Mouse (Mus musculus): Measurements from ENCODE around the gene Ms4a5. TPM values are rescaled to one million over a fixed set of nuclear protein-coding genes. Genes with fewer than 3 reads are reported as not detected.

The Ms4a5 gene
- total and polyA plus RNA-seq, 3 experiments = not detected

GRCm38 (mm10) chr19:11234921-11235735 lies 48.5 kb downstream of the Ms4a5 start:
- Histone ChIP-seq H3K79me2 (ENCODE audit: control insufficient read depth, insufficient read depth, low read length, poor library complexity) (no peaks in the 10 kb centered on the region), H3K27ac (ENCODE audit: control insufficient read depth, low read depth, low read length) (no peak overlapping the region), H3K9ac (ENCODE audit: control insufficient read depth, low read depth, low read length, poor library complexity, severe bottlenecking) (no peak overlapping the region), H3K27me3 (ENCODE audit: control insufficient read depth in 1 of 2, insufficient read depth in 2 of 2, low read length in 2 of 2) (no peaks in the 10 kb centered on the region), H3K36me3 (ENCODE audit: control insufficient read depth in 1 of 2, insufficient read depth in 2 of 2, low read length in 2 of 2) (no peaks in the 10 kb centered on the region), H3K4me3 (ENCODE audit: control insufficient read depth in 1 of 2, insufficient read depth in 1 of 2, low read depth in 2 of 2, low read length in 2 of 2) (no peak overlapping the region), H3K4me1 (ENCODE audit: control insufficient read depth in 1 of 2, insufficient read depth in 2 of 2, low read length in 2 of 2) (no peaks in the 10 kb centered on the region), H3K9me3 (replicated peaks; ENCODE audit: insufficient read depth, low read length) (no peaks in the 10 kb centered on the region)
- TF ChIP-seq MXI1 (IDR thresholded peaks at IDR 0.05; ENCODE audit: low read depth, low read length) (no peak), MYB (IDR thresholded peaks at IDR 0.05; ENCODE audit: low read depth, low read length) (no peak), CHD2 (IDR thresholded peaks at IDR 0.05; ENCODE audit: low read length) (no peak), NRF1 (IDR thresholded peaks at IDR 0.05; ENCODE audit: insufficient read depth, low read depth, low read length, poor library complexity, severe bottlenecking) (no peak), ELF1 (IDR thresholded peaks at IDR 0.05; ENCODE audit: low read depth, low read length) (no peak), SMC3 (IDR thresholded peaks at IDR 0.05; ENCODE audit: low read depth, low read length) (no peak), MAFK (IDR thresholded peaks at IDR 0.05; ENCODE audit: borderline replicate concordance, low read depth, low read length) (no peak), ETS1 (IDR thresholded peaks at IDR 0.05; ENCODE audit: low read depth, low read length) (no peak), BHLHE40 (IDR thresholded peaks at IDR 0.05; ENCODE audit: borderline replicate concordance, low read depth, low read length) (no peak), TBP (IDR thresholded peaks at IDR 0.05; ENCODE audit: low read depth, low read length) (no peak), ZC3H11A (IDR thresholded peaks at IDR 0.05; ENCODE audit: low read depth, low read length) (no peak), TAL1 (IDR thresholded peaks at IDR 0.05; ENCODE audit: low read length) (no peak), NELFE (IDR thresholded peaks at IDR 0.05; ENCODE audit: low read depth, low read length) (no peak), GATA1 (IDR thresholded peaks at IDR 0.05; ENCODE audit: low read depth, low read length) (no peak), JUND (IDR thresholded peaks at IDR 0.05; ENCODE audit: low read depth, low read length) (no peak), RCOR1 (IDR thresholded peaks at IDR 0.05; ENCODE audit: low read depth, low read length) (no peak), RAD21 (IDR thresholded peaks at IDR 0.05; ENCODE audit: low read depth, low read length) (no peak)
- no peak for DNase-seq (ENCODE audit: low read depth, low spot score)

DNA sequence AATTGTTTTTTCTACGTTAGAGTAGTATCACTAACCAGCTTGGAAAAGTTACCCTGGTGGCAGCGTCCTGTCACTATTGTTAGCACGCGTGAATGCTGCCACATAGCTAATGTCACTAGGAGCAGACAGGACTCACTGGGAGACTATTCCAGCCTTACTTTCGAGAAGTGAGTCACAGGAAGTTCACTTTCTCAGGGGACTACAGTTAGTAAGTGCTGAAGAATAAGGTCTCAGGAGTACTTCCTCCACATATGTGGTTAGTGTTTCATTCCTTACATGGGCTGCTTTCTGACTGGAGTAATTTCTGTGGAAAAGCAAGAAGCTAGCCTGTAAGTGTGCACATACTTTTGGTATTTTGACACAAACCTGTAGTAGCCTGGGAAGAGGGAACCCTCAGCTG lies 49.4 kb downstream of the Ms4a5 start:
- Histone ChIP-seq H3K36me3 (ENCODE audit: control insufficient read depth in 1 of 2, insufficient read depth in 2 of 2, low read length in 2 of 2) (no peaks in the 10 kb centered on the region), H3K79me2 (ENCODE audit: control insufficient read depth, insufficient read depth, low read length, poor library complexity) (no peaks in the 10 kb centered on the region), H3K27me3 (ENCODE audit: control insufficient read depth in 1 of 2, insufficient read depth in 2 of 2, low read length in 2 of 2) (no peaks in the 10 kb centered on the region; a peak in 1 of 4 replicates), H3K27ac (ENCODE audit: control insufficient read depth, low read depth, low read length) (no peak overlapping the region), H3K4me3 (ENCODE audit: control insufficient read depth in 1 of 2, insufficient read depth in 1 of 2, low read depth in 2 of 2, low read length in 2 of 2) (no peak overlapping the region), H3K4me1 (ENCODE audit: control insufficient read depth in 1 of 2, insufficient read depth in 2 of 2, low read length in 2 of 2) (no peaks in the 10 kb centered on the region), H3K9me3 (replicated peaks; ENCODE audit: insufficient read depth, low read length) (no peaks in the 10 kb centered on the region), H3K9ac (ENCODE audit: control insufficient read depth, low read depth, low read length, poor library complexity, severe bottlenecking) (no peak overlapping the region)
- DNase-seq (ENCODE audit: low read depth, low spot score) = no peak
- no peak for TF ChIP-seq MEF2A (IDR thresholded peaks at IDR 0.05; ENCODE audit: extremely low read depth, insufficient replicate concordance, low read depth, low read length, poor library complexity, severe bottlenecking)
- TF ChIP-seq SIN3A (IDR thresholded peaks at IDR 0.05; ENCODE audit: low read length) = no peak
- TF ChIP-seq MAFK (IDR thresholded peaks at IDR 0.05; ENCODE audit: borderline replicate concordance, low read depth, low read length) = no peak
- TF ChIP-seq NELFE (IDR thresholded peaks at IDR 0.05; ENCODE audit: low read depth, low read length) = no peak
- no peak for TF ChIP-seq ZNF384 (IDR thresholded peaks at IDR 0.05; ENCODE audit: low read depth, low read length)
- TF ChIP-seq KAT2A (conservative IDR thresholded peaks at IDR 0.05; ENCODE audit: low read depth, low read length) = no peak
- TF ChIP-seq POLR2AphosphoS5 (IDR thresholded peaks at IDR 0.05; ENCODE audit: borderline replicate concordance, low read depth, low read length) = no peak
- TF ChIP-seq TCF12 (IDR thresholded peaks at IDR 0.05; ENCODE audit: low read depth, low read length) = no peak

Data from MEL (cell line).